Mouse (Mus musculus): ENCODE data around the gene Ell3.

Gene Ell3

DNA sequence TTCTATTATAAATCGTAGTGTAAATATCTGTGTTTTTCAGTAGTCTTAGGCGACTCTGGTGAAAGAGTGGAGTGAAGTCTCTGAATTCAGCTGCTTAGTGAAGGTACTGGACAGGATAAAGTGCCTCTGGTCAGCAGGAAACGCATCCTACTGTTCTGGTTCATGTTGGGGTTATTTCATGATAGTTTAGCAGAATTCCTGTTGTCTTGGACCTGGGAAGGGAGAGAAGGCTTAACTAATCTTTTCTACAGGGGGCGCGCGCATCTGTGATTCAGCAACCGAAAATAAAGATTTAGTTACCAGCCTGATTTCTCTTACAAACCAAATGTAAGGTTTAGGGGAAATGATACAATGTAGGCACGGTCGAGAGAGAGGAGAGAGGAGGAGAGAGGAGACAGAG, 4.1 kb upstream of the Ell3 start:
- peak; percentile 59 for DNase-seq (ENCODE audit: low spot score in 2 of 2)

GRCm38 (mm10) chr2:121447006-121447405, 2.9 kb upstream of the Ell3 start:
- DNase-seq (ENCODE audit: low spot score in 2 of 2), result no peak

DNA sequence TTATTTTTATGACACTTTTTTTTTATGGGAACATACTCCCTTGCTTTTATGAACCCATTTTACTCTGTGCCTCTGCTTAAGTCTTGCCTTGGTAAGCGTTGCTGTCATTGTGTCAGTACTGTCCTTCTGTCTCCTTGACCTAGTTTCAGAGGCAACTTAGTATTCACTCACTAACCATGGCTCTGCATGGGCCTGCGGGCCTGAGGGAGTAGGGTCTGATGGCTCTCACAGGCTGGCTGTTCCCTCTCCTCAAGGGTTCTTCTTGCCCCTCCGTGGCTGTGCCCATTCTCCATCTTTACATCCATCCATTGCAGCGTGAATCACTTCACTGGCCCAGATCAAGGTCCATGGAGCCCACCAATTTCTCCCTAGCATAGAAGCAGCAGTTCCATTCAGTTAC, 2.4 kb upstream of the Ell3 start:
- no peak for DNase-seq (ENCODE audit: low spot score in 2 of 2)

GRCm38 (mm10) chr2:121445117-121445516, 1.0 kb upstream of the Ell3 start:
- no peak for DNase-seq (ENCODE audit: low spot score in 2 of 2)

- DNase-seq (ENCODE audit: low spot score in 2 of 2), result no peak
Observed at GRCm38 (mm10) chr2:121443068-121443349, 1.1 kb downstream of the Ell3 start.

- DNase-seq (ENCODE audit: low spot score in 2 of 2), result no peak
Observed at GRCm38 (mm10) chr2:121442259-121443067, 1.6 kb downstream of the Ell3 start.

DNA sequence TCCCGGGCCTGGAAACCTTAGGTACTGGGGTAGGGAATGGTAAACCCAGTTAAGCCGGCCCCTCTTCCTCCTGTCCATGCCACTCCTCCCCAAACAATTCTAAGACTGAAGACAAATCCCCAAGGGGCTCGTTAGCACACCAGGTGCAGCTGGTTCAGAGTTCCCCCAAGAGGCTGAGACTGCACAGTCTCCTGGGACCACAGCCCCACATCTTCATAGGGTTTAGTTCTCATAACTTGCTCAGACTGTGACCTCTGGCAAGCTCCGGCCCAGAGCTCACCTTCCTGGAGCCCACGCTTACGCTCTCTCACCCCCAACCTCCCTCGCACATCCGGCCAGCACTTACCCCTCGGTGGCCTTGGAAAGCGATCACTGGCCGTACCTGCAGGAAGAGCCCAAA, 2.3 kb downstream of the Ell3 start:
- DNase-seq (ENCODE audit: low spot score in 2 of 2), result no peak

GRCm38 (mm10) chr2:121440834-121441605, 3.1 kb downstream of the Ell3 start:
- no peak for DNase-seq (ENCODE audit: low spot score in 2 of 2)

DNA sequence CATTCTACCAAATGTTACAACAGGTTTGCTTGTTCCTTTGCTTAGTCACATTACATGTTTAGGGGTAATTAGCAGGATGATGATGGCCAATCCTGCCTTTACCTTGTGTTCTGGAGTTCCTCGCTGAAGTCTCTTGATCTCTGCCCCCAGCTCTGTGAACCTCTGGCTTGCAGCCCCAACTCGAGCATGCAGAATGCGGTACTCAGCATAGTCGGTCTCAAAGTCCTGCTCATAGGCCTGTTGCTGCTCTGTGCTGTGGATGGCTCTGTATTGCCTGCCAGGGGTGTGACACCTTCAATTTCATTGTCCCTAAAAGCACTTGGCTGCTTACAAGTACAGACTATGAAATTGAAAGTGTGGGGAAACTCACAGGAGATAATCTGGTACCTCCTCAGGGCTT, 4.3 kb downstream of the Ell3 start:
- DNase-seq (ENCODE audit: low spot score in 2 of 2), result no peak

GRCm38 (mm10) chr2:121434854-121435253, 9.2 kb downstream of the Ell3 start:
- no peak for DNase-seq (ENCODE audit: low spot score in 2 of 2)

DNA sequence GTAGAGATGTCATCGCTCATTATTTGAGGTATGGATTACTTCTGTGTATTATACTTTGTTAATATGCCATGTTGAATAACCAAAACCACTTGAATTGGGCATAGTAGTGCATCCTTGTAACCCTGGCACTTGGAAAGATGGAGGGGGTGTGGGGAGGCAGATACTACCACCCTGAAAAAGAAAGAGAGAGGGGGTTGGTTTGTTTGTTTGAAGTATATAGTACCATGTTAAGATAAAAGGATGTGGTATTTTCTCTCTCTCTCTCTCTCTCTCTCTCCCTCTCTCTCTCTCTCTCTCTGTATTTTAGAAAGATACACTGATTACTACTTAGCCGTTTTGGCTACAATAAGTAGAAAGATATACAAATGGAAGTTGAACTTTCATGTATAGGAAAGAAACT, 18.2 kb downstream of the Ell3 start:
- DNase-seq (ENCODE audit: low spot score in 2 of 2), result no peak

GRCm38 (mm10) chr2:121423166-121423565, 20.9 kb downstream of the Ell3 start:
- DNase-seq (ENCODE audit: low spot score in 2 of 2), result no peak

- DNase-seq (ENCODE audit: low spot score in 2 of 2), result no peak
Observed at GRCm38 (mm10) chr2:121418476-121418875, 25.6 kb downstream of the Ell3 start.

DNA sequence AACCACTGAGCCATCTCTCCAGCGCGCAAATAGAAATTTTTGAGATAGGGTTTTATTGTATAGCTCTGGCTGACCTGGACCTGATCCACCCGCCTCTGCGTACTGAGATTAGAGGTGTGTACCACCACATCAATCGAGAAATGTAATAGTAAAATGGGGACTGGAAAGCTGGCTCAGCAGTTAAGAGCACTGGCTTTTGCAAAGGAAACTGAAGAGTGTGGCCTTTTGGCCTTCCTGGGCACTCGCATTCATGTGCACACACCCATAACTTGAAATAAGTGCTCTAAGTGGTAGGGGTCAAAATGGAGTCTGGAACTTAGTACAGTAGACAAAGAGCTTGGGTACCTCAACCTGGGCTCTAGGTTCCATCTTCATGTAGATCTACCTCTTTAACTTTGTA, 27.7 kb downstream of the Ell3 start:
- DNase-seq (ENCODE audit: low spot score in 2 of 2), result no peak

DNA sequence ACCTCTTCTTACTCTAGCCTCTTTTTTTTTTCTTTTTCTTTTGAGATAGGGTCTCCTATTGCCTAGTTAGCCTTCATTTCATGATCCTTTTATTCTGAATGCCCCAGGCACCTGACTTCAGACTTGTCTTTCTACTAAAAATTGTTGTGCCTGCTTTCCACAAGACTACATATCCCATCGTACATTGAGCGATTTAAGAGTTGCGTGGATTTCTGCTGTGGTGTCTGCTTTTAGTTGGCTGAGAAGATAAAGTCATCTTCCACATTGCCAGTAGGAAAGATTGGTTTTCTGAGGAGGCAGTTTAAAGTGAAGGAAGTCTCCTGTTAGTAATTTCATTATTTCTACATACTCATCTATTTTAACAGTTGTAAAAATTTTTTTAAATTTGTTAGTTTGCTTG, 28.5 kb downstream of the Ell3 start:
- DNase-seq (ENCODE audit: low spot score in 2 of 2), result no peak

DNA sequence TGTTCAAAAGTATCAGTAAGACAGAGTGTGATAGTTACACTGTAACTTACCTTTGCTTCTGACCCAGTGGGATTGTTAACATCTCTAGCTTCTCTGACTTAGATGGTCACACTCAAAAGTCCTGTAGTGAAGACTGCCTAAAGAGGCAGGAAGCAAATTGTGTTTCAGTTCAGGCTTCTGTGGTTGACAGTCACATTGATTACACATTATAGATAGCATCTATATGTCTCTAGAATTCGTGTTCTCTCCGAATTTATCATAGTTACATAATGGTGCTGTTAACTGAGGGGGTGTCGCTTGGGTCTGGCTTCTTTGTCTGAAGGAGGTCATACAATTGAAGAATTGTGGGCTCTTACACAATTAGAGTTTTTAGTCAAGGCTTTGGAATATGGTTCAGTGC, 29.0 kb downstream of the Ell3 start:
- DNase-seq (ENCODE audit: low spot score in 2 of 2), result no peak

GRCm38 (mm10) chr2:121414139-121414685, 29.9 kb downstream of the Ell3 start:
- DNase-seq (ENCODE audit: low spot score in 2 of 2), result peak; percentile 26 to 54

- DNase-seq (ENCODE audit: low spot score in 2 of 2), result peak; percentile 92 to 94
Observed at GRCm38 (mm10) chr2:121413387-121414042, 30.6 kb downstream of the Ell3 start, which contains the start of the genes Pdia3 and Catsper2. Gene Pdia3, plus strand, starts transcription at chr2:121413775. Gene Catsper2, minus strand, starts transcription at chr2:121413792.

DNA sequence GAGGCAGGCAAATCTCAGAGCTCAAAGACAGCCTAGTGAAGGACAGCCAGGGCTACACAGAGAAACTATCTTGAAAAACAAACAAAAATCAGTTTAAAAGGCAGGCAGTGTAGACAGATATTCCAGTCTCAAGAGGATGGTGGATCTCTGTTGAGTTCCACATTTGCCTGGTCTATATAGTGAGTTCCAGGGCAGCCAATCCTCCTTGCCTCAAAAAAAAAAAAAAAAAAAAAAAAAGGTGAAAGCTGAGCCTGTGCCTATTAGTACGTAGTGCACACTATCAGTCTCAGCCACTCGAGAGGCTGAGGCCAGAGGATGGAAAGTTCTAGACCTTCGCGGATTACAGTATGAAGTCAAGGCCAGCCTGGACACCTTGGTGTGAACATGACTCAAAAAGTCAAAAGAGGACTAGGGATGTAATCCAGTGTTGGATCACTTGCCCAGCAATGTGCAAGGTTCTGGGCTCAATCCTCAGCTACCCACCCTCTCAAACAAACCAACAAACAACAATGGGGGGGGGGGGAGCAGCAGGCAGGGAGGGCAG, 31.2 kb downstream of the Ell3 start:
- no peak for DNase-seq (ENCODE audit: low spot score in 2 of 2)

DNA sequence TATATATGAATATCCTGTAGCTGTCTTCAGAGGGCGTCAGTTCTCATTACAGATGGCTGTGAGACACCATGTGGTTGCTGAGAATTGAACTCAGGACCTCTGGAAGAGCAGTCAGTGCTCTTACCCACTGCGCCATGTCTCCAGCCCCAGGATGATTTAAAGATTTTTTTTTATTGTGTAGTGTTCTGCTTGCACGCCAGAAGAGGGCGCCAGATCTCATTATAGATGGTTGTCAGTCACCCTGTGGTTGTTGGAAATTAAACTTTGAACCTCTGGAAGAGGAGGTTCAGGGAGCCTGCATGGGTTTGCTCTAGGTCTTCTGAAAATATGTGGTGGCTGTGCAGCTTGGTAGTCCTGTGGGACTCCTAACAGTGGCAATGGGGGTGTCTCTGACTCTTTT, 35.9 kb downstream of the Ell3 start:
- DNase-seq (ENCODE audit: low spot score in 2 of 2), result peak in 1 of 2 experiments; percentile 20

DNA sequence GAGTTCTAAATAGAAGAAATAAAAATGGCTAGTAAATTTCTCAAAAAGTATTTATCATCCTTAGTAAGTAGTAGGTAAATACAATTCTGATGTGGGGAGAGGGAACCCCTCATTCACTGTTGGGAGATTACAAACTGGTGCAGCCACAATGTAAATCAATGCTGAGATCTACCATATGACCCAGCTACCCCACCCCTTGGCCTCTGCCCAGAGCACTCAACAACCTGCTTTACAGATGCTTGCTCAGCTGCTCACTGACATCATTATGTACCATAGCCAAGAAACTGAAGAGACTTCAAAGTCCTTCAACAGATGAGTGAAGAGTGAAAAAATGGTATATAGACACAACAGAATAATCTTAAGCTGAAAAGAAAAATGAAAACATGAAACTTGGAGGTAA, 40.8 kb downstream of the Ell3 start:
- no peak for DNase-seq (ENCODE audit: low spot score in 2 of 2)

GRCm38 (mm10) chr2:121396624-121397023, 47.5 kb downstream of the Ell3 start:
- peak; percentile 93 for DNase-seq (ENCODE audit: low spot score in 2 of 2)

Measured in right cerebral cortex, adult 2 months (tissue).